Mouse (Mus musculus): ENCODE results near the gene Alox15. TPM values are rescaled to one million over a fixed set of nuclear protein-coding genes. Genes with fewer than 3 reads are reported as not detected.

The Alox15 gene
- total RNA-seq, 2 experiments from 2014 or later: 0.39 TPM; not detected in 1

- no peak for DNase-seq (ENCODE audit: low spot score in 2 of 2)
- intact Hi-C loops (cut with DNase I): no loop called here
Observed at GRCm38 (mm10) chr11:70319614-70320013, 32.2 kb downstream of the Alox15 start.

- intact Hi-C loops (cut with DNase I): no loop called here
- DNase-seq (ENCODE audit: low spot score in 2 of 2): no peak
Observed at GRCm38 (mm10) chr11:70313833-70314232, 38.0 kb downstream of the Alox15 start.

GRCm38 (mm10) chr11:70309341-70309740 is 42.5 kb downstream of the Alox15 start:
- peak in 1 of 2 experiments; percentile 6 for DNase-seq (ENCODE audit: low spot score in 2 of 2)
- intact Hi-C loops (cut with DNase I): loop anchor here (2.0 kb wide), 1 partner anchor 63 kb away; no protein-coding TSS in a partner anchor

GRCm38 (mm10) chr11:70308296-70308695 is 43.5 kb downstream of the Alox15 start:
- intact Hi-C loops (cut with DNase I): loop anchor here (2.0 kb wide), 1 partner anchor 61 kb away; no protein-coding TSS in a partner anchor
- no peak for DNase-seq (ENCODE audit: low spot score in 2 of 2)

- intact Hi-C loops (cut with DNase I): no loop called here
- no peak for DNase-seq (ENCODE audit: low spot score in 2 of 2)
Observed at GRCm38 (mm10) chr11:70306159-70306558, 45.7 kb downstream of the Alox15 start.

- no peak for DNase-seq (ENCODE audit: low spot score in 2 of 2)
- intact Hi-C loops (cut with DNase I): no loop called here
Observed at GRCm38 (mm10) chr11:70302293-70302692, 49.5 kb downstream of the Alox15 start.

- no peak for DNase-seq (ENCODE audit: low spot score in 2 of 2)
Observed at GRCm38 (mm10) chr11:70297836-70298454, 53.9 kb downstream of the Alox15 start.

GRCm38 (mm10) chr11:70297405-70297804 is 54.4 kb downstream of the Alox15 start:
- no peak for DNase-seq (ENCODE audit: low spot score in 2 of 2)
- intact Hi-C loops (cut with DNase I): no loop called here

More at GRCm38 (mm10) chr11:70297836-70298454, 53.9 kb downstream of the Alox15 start:
- intact Hi-C loops (cut with DNase I): no loop called here

Other genes with a start within 250 kb of the Alox15 start
- 1 to 10 TPM in 1 of 2 experiments, under 1 TPM in 1; 0.72 to 1.4 TPM for gene Mgl2, start 221.7 kb downstream of the Alox15 start, total RNA-seq (2021)
- 1 to 10 TPM; 1.3 to 1.8 TPM for gene Clec10a, start 195.8 kb downstream of the Alox15 start, total RNA-seq (2021)
- gene Slc16a11, start 139.3 kb downstream of the Alox15 start, total RNA-seq (2021): 10 to 100 TPM; 30.7 to 38.2 TPM
- gene Slc16a13, start 131.0 kb downstream of the Alox15 start, total RNA-seq (2021): 1 to 10 TPM; 7.2 to 8.1 TPM
- 1 to 10 TPM; 1.7 to 1.8 TPM for gene Bcl6b, start 122.2 kb downstream of the Alox15 start, total RNA-seq (2021)
- gene 0610010K14Rik, start 114.1 kb downstream of the Alox15 start, total RNA-seq (2021): 10 to 100 TPM; 46.9 to 50.3 TPM
- gene Gm21988, start 112.2 kb downstream of the Alox15 start, total RNA-seq (2021): 1 to 10 TPM; 5.3 to 6.4 TPM
- 100 to 1,000 TPM; 246 to 287 TPM for gene Rnasek, start 112.2 kb downstream of the Alox15 start, total RNA-seq (2021)
- under 1 TPM; 0.25 to 0.43 TPM for gene Alox12, start 96.7 kb downstream of the Alox15 start, total RNA-seq (2021)
- gene Alox12e, start 29.4 kb downstream of the Alox15 start, total RNA-seq (2021): under 1 TPM; 0.17 to 0.54 TPM
- 10 to 100 TPM; 35.5 to 37.0 TPM for gene Pelp1, start 58.0 kb upstream of the Alox15 start, total RNA-seq (2021)
- 10 to 100 TPM; 55.5 to 76.0 TPM for gene Arrb2, start 80.6 kb upstream of the Alox15 start, total RNA-seq (2021)
- 10 to 100 TPM; 14.0 to 16.7 TPM for gene Med11, start 99.9 kb upstream of the Alox15 start, total RNA-seq (2021)
- under 1 TPM; 0.12 to 0.86 TPM for gene Zmynd15, start 107.4 kb upstream of the Alox15 start, total RNA-seq (2021)
- 1 to 10 TPM in 1 of 2 experiments, under 1 TPM in 1; 0.94 to 1.0 TPM for gene Cxcl16, start 108.0 kb upstream of the Alox15 start, total RNA-seq (2021)
- not detected for gene Tm4sf5, start 153.2 kb upstream of the Alox15 start, total RNA-seq (2021)
- not detected for gene Vmo1, start 162.6 kb upstream of the Alox15 start, total RNA-seq (2021)
- not detected for gene Gltpd2, start 167.2 kb upstream of the Alox15 start, total RNA-seq (2021)
- 100 to 1,000 TPM; 164 to 187 TPM for gene Psmb6, start 173.3 kb upstream of the Alox15 start, total RNA-seq (2021)
- not detected for gene Gm40193, start 180.9 kb upstream of the Alox15 start, total RNA-seq (2021)
- gene Pld2, start 188.0 kb upstream of the Alox15 start, total RNA-seq (2021): 10 to 100 TPM; 14.5 to 20.7 TPM
- 100 to 1,000 TPM; 380 to 465 TPM for gene Mink1, start 210.8 kb upstream of the Alox15 start, total RNA-seq (2021)